ENCODE assay signal across 15 mouse cellular contexts in genomic region chr14:57901998-57902397, GRCm38 (mm10).
"Had no signal": no experiment of that assay in that cellular context is flagged by ENCODE, and none has a peak within 500 bp of the region (broad histone marks: within the 10 kb centered on the region; RNA-seq: fewer than 3 reads in every experiment).

No protein-coding gene starts in this region.

- DNase-seq: lung, adult 2 months; lung, postnatal 14 days; lung, postnatal 36 days; right cerebral cortex, postnatal 14 days; thymus, adult 2 months; thymus, postnatal 25 days; thymus, postnatal 4 days had no signal

- H3K4me3 ChIP-seq: lung, embryonic 15.5 days; megakaryocyte, embryonic 14.5 days; midbrain, embryonic 13.5 days; midbrain, embryonic 15.5 days; neural tube, embryonic 12.5 days; stomach, embryonic 15.5 days had no signal

- H3K4me1 ChIP-seq: lung, embryonic 15.5 days; midbrain, embryonic 13.5 days; midbrain, embryonic 15.5 days; neural tube, embryonic 12.5 days; stomach, embryonic 15.5 days had no signal

- H3K9me3 ChIP-seq: lung, embryonic 15.5 days; midbrain, embryonic 13.5 days; midbrain, embryonic 15.5 days; neural tube, embryonic 12.5 days; stomach, embryonic 15.5 days had no signal

- H3K27me3 ChIP-seq: lung, embryonic 15.5 days; megakaryocyte, embryonic 14.5 days; midbrain, embryonic 13.5 days; midbrain, embryonic 15.5 days; neural tube, embryonic 12.5 days; stomach, embryonic 15.5 days had no signal

- H3K27ac ChIP-seq: lung, embryonic 15.5 days; macrophage; midbrain, embryonic 13.5 days; midbrain, embryonic 15.5 days; neural tube, embryonic 12.5 days; stomach, embryonic 15.5 days; stomach, postnatal 0 days had no signal

- H3K36me3 ChIP-seq: lung, embryonic 15.5 days; midbrain, embryonic 13.5 days; midbrain, embryonic 15.5 days; neural tube, embryonic 12.5 days; stomach, embryonic 15.5 days had no signal
